Comparison of ENCODE assay signal across 8 mouse cellular contexts in genomic region chr10:78184531-78185380, GRCm38 (mm10). TPM values are rescaled to one million over a fixed set of nuclear protein-coding genes. Genes with fewer than 3 reads are reported as not detected.
DNase-seq lines count a peak whose midpoint lies in the region; ATAC-seq and TF ChIP-seq lines count a peak whose summit lies in the region.

Gene Pwp2, minus strand, starts transcription at chr10:78185149.

- peak within 1 kb of the TSS; percentile 67 for H3K27ac ChIP-seq in forebrain, embryonic 16.5 days (ENCODE audit: low read length)
- 0 out of 2 replicates have a peak within 1 kb of the TSS, but pooled peaks have one; percentile 6 for H3K27ac ChIP-seq in lung, embryonic 15.5 days

- H3K4me3 ChIP-seq in G1E (ENCODE audit: low read depth, low read length), result peak within 1 kb of the TSS; percentile 87
- H3K4me3 ChIP-seq in forebrain, embryonic 16.5 days (replicated peaks; ENCODE audit: low read length), result peak within 1 kb of the TSS; percentile 74
- H3K4me3 ChIP-seq in lung, embryonic 15.5 days, result peak within 1 kb of the TSS; percentile 78

- H3K9ac ChIP-seq in forebrain, embryonic 16.5 days (replicated peaks; ENCODE audit: low read depth, low read length), result peak within 1 kb of the TSS; percentile 65
- H3K9ac ChIP-seq in lung, embryonic 15.5 days, result peak within 1 kb of the TSS; percentile 58

- H3K4me1 ChIP-seq in G1E (ENCODE audit: insufficient read depth, low read depth, low read length), result peaks cover 34% of the 10 kb centered on the region
- peaks cover 11% of the 10 kb centered on the region for H3K4me1 ChIP-seq in forebrain, embryonic 16.5 days (replicated peaks; ENCODE audit: control insufficient read depth, insufficient read depth, low read length)
- H3K4me1 ChIP-seq in lung, embryonic 15.5 days, result peaks cover 9% of the 10 kb centered on the region

- H3K9me3 ChIP-seq in G1E (replicated peaks), result no peaks in the 10 kb centered on the region
- no peaks in the 10 kb centered on the region for H3K9me3 ChIP-seq in forebrain, embryonic 16.5 days (ENCODE audit: control insufficient read depth, low read length)
- H3K9me3 ChIP-seq in lung, embryonic 15.5 days, result no peaks in the 10 kb centered on the region

- DNase-seq in G1E (ENCODE audit: low spot score), result peak; percentile 98
- DNase-seq in cerebellum, adult 18-20 months, result peak; percentile 90 to 91
- DNase-seq in heart, postnatal 4 days, result peak; percentile 90
- DNase-seq in layer of hippocampus, adult 8-10 months (ENCODE audit: low spot score in 2 of 2), result peak; percentile 84 to 89
- peak; percentile 77 for DNase-seq in ovary, adult 18-20 months (ENCODE audit: low spot score)
- DNase-seq in thymus, postnatal 0 days (ENCODE audit: low spot score), result peak; percentile 95

- peak within 1 kb of the TSS; percentile 97 for H3K4me2 ChIP-seq in forebrain, embryonic 16.5 days (ENCODE audit: low read length)
- peak within 1 kb of the TSS; percentile 84 for H3K4me2 ChIP-seq in lung, embryonic 15.5 days

- no peak for TF ChIP-seq CTCF in G1E (IDR thresholded peaks at IDR 0.05; ENCODE audit: low read depth, low read length)

- 2% methylated on average over 47 of the region's 47 CpGs for WGBS in forebrain, embryonic 16.5 days
- WGBS in lung, embryonic 15.5 days, result 1% methylated on average over 47 of the region's 47 CpGs

- peaks cover 77% of the 10 kb centered on the region for H3K36me3 ChIP-seq in G1E (replicated peaks)
- H3K36me3 ChIP-seq in forebrain, embryonic 16.5 days (ENCODE audit: control insufficient read depth, insufficient read depth), result peaks cover 14% of the 10 kb centered on the region
- H3K36me3 ChIP-seq in lung, embryonic 15.5 days, result peaks cover 58% of the 10 kb centered on the region

- H3K27me3 ChIP-seq in G1E (ENCODE audit: insufficient read depth, low read length), result no peaks in the 10 kb centered on the region
- no peaks in the 10 kb centered on the region for H3K27me3 ChIP-seq in forebrain, embryonic 16.5 days (replicated peaks; ENCODE audit: control insufficient read depth, insufficient read depth, low read length)
- H3K27me3 ChIP-seq in lung, embryonic 15.5 days, result no peaks in the 10 kb centered on the region

- ATAC-seq in G1E (ENCODE audit: extremely low read depth, insufficient number of reproducible peaks, low FRiP score, poor library complexity, severe bottlenecking), result peak; percentile 90
- ATAC-seq in forebrain, embryonic 16.5 days, result peak; percentile 98
- peak; percentile 94 for ATAC-seq in lung, embryonic 15.5 days (ENCODE audit: borderline replicate concordance, extremely low read depth, low FRiP score, low TSS enrichment)

RNA-seq across cellular contexts. Expression of gene Pwp2, which starts in this region (rescaled TPM):
- total RNA-seq in G1E (2014; fragmentation: Nextera tagmentation) (8.7 and 11.0 TPM in 2 replicates), G1E (2017) (23.4 and 26.3 TPM in 2 replicates)
- polyA plus RNA-seq in G1E (2012), result 15.8 and 18.8 TPM in 2 replicates
- 24.5 TPM in 2 replicates for polyA plus RNA-seq in forebrain, embryonic 16.5 days (2015; fragmentation: Nextera tagmentation; extraction: Ambion mirVana)
- 10 to 100 TPM; 10.2 to 11.0 TPM for total RNA-seq in heart, postnatal 4 days (2021)
- total RNA-seq in layer of hippocampus, adult 8-10 months (2022), result 10 to 100 TPM; 19.6 to 22.1 (median 20.3) TPM
- polyA plus RNA-seq in lung, embryonic 15.5 days (2015; fragmentation: Nextera tagmentation; extraction: Ambion mirVana), result 19.4 and 19.7 TPM in 2 replicates
- 18.1 and 18.7 TPM in 2 replicates for polyA plus RNA-seq in thymus, postnatal 0 days (2015; fragmentation: Nextera tagmentation; extraction: Ambion mirVana)

Comparison
In these comparisons a context has a peak if more than half of its experiments do, and no peak if none do; other contexts are left out.
1. Peak in every context shown above with its lines: DNase-seq, ATAC-seq, H3K4me3 ChIP-seq and H3K27ac ChIP-seq.